Mouse (Mus musculus): Measurements from ENCODE around the gene Srsf9.

DNA sequence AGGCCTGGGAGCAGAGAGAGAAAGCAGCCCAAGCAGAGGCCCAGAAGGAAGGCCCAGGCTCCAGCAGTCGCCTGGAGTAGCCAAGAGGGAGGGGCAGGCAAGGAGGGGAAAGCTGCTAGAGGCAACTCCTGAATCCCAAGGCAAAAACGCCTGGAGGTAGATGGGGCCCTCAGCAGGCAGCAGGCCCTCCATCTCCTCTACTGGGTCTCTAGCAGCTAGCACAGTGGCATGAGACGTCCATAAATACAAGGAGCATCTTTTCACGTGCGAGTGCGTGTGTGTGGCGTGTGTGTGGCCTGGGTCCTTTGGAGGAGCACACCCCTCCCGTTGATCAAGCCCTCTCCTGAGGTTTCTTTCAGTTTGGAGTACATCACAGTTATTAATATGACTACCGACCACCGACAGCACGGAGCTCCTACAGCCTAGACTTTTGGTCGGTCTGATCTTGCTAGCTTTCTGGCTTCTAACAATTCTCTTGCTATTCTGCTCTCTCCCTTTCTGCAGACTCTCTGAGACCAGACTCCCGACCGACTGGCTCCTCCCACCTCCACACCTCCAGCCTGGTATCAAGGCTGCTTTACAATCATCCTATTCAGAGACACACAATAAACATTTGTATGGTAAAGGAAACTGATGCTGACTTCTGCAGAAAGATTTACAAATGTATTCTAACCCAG is 9.9 kb upstream of the Srsf9 start:
- TF ChIP-seq CTCF (IDR thresholded peaks at IDR 0.05; ENCODE audit: low read depth): no peak
- TF ChIP-seq EP300 (IDR thresholded peaks at IDR 0.05; ENCODE audit: low read depth): no peak
